In the genomic region with DNA sequence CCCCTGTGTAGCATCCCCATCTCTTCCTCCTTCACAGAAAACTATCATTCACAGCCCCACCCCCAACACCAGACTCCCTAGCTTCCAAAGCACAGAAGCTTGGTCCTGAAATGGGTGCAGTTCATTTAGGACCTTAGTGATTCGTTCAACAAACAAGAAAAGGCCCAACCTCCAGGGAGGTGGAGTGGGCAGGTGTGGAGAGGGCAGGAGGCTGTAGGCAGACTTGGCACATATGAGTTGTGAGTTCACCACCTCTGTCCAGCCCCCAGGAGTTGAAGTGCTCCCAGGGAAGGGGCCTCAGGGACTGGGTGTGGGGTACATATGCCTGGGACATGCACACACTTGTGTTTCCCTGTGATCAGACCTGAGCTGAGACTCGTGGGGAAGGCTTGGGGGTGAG, we compare ENCODE assay signal across 18 mouse cellular contexts. TPM values are rescaled to one million over a fixed set of nuclear protein-coding genes. Genes with fewer than 3 reads are reported as not detected.
DNase-seq lines count a peak whose midpoint lies in the region; ATAC-seq and TF ChIP-seq lines count a peak whose summit lies in the region.
"Had no signal": no experiment of that assay in that cellular context is flagged by ENCODE, and none has a peak within 500 bp of the region (broad histone marks: within the 10 kb centered on the region; RNA-seq: fewer than 3 reads in every experiment).

No protein-coding gene starts in this region.

- no peak overlapping the region for H3K4me3 ChIP-seq in kidney, adult 2 months (ENCODE audit: insufficient read depth, low read depth, low read length)
- H3K4me3 ChIP-seq in embryonic facial prominence, embryonic 10.5 days = no peak overlapping the region
- no peak overlapping the region for H3K4me3 ChIP-seq in lung, embryonic 14.5 days (ENCODE audit: low read depth, low read length)
- H3K4me3 ChIP-seq in myocyte = no peak overlapping the region
- no peak overlapping the region for H3K4me3 ChIP-seq in forebrain, embryonic 10.5 days
- H3K4me3 ChIP-seq: erythroblast, embryonic 14.5 days; heart, embryonic 10.5 days; neural tube, embryonic 12.5 days had no signal

- H3K79me2 ChIP-seq in myocyte (ENCODE audit: control insufficient read depth, insufficient read depth) = no peaks in the 10 kb centered on the region

- no peak overlapping the region for H3K4me2 ChIP-seq in lung, embryonic 14.5 days
- H3K4me2 ChIP-seq in myocyte (ENCODE audit: low read depth) = peak overlapping the region; percentile 52
- H3K4me2 ChIP-seq: hindbrain, embryonic 14.5 days; neural tube, embryonic 12.5 days had no signal

- no peak for TF ChIP-seq POLR2A in kidney, adult 2 months (IDR thresholded peaks at IDR 0.05; ENCODE audit: low read depth, low read length)
- TF ChIP-seq POLR2A in myocyte (IDR thresholded peaks at IDR 0.05; ENCODE audit: insufficient read length, low read depth) = no peak

- H3K9ac ChIP-seq in lung, embryonic 14.5 days = no peak overlapping the region
- H3K9ac ChIP-seq: hindbrain, embryonic 14.5 days; neural tube, embryonic 12.5 days had no signal

- ATAC-seq in lung, embryonic 14.5 days (ENCODE audit: insufficient read depth) = peak; percentile 21; the same call in 1 of the 2 replicates
- no peak for ATAC-seq in CD4-positive, CD25-positive, alpha-beta regulatory T cell, adult 4 months
- ATAC-seq: midbrain, embryonic 16.5 days had no signal

- peaks cover 5% of the 10 kb centered on the region; the same call in 1 of the 2 replicates for H3K4me1 ChIP-seq in kidney, adult 2 months (ENCODE audit: control insufficient read depth, insufficient read depth, low read length)
- H3K4me1 ChIP-seq in embryonic facial prominence, embryonic 10.5 days = peaks cover 21% of the 10 kb centered on the region
- H3K4me1 ChIP-seq in lung, embryonic 14.5 days (ENCODE audit: insufficient read depth) = no peaks in the 10 kb centered on the region
- H3K4me1 ChIP-seq in forebrain, embryonic 10.5 days = no peaks in the 10 kb centered on the region
- H3K4me1 ChIP-seq: neural tube, embryonic 12.5 days had no signal

- H3K27me3 ChIP-seq in kidney, adult 2 months (replicated peaks; ENCODE audit: control insufficient read depth, insufficient read depth, low read length) = no peaks in the 10 kb centered on the region
- H3K27me3 ChIP-seq in embryonic facial prominence, embryonic 10.5 days (replicated peaks; ENCODE audit: low read depth, poor library complexity, severe bottlenecking) = no peaks in the 10 kb centered on the region
- H3K27me3 ChIP-seq in lung, embryonic 14.5 days (ENCODE audit: insufficient read depth, low read length) = no peaks in the 10 kb centered on the region
- H3K27me3 ChIP-seq in myocyte (ENCODE audit: control insufficient read depth, insufficient read depth, insufficient read length) = no peaks in the 10 kb centered on the region
- H3K27me3 ChIP-seq in forebrain, embryonic 10.5 days (ENCODE audit: poor library complexity, severe bottlenecking) = no peaks in the 10 kb centered on the region
- H3K27me3 ChIP-seq: neural tube, embryonic 12.5 days had no signal

- WGBS in kidney, adult 2 months = 51% methylated on average over 2 of the region's 2 CpGs
- 68% methylated on average over 2 of the region's 2 CpGs for WGBS in embryonic facial prominence, embryonic 10.5 days
- 49% methylated on average over 2 of the region's 2 CpGs for WGBS in lung, embryonic 14.5 days
- 75% methylated on average over 2 of the region's 2 CpGs for WGBS in forebrain, embryonic 10.5 days

- H3K27ac ChIP-seq in kidney, adult 2 months (ENCODE audit: insufficient read depth, low read depth, low read length) = peak overlapping the region; percentile 34; the same call in 1 of the 2 replicates
- H3K27ac ChIP-seq in embryonic facial prominence, embryonic 10.5 days (replicated peaks) = 0 out of 2 replicates have a peak overlapping the region, but pooled peaks have one; percentile 36
- H3K27ac ChIP-seq in lung, embryonic 14.5 days (ENCODE audit: low read depth) = peak overlapping the region; percentile 74; the same call in 1 of the 2 replicates
- no peak overlapping the region for H3K27ac ChIP-seq in forebrain, embryonic 10.5 days
- H3K27ac ChIP-seq: heart, embryonic 10.5 days; hindbrain, embryonic 14.5 days; neural tube, embryonic 12.5 days had no signal

- H3K36me3 ChIP-seq in kidney, adult 2 months (ENCODE audit: control insufficient read depth, insufficient read depth, low read length) = no peaks in the 10 kb centered on the region
- H3K36me3 ChIP-seq in embryonic facial prominence, embryonic 10.5 days (replicated peaks) = no peaks in the 10 kb centered on the region
- H3K36me3 ChIP-seq in lung, embryonic 14.5 days (ENCODE audit: insufficient read depth) = no peaks in the 10 kb centered on the region
- no peaks in the 10 kb centered on the region for H3K36me3 ChIP-seq in myocyte (ENCODE audit: control insufficient read depth, insufficient read depth)
- H3K36me3 ChIP-seq in forebrain, embryonic 10.5 days (replicated peaks) = no peaks in the 10 kb centered on the region
- H3K36me3 ChIP-seq: heart, embryonic 10.5 days; neural tube, embryonic 12.5 days had no signal

- no peak for DNase-seq in kidney, adult 2 months
- DNase-seq in kidney, postnatal 4 days = no peak
- DNase-seq in embryonic facial prominence, embryonic 10.5 days (ENCODE audit: low spot score) = no peak
- no peak for DNase-seq in lung, embryonic 14.5 days
- DNase-seq in cerebellum, postnatal 25 days = no peak
- DNase-seq in forebrain, embryonic 10.5 days (ENCODE audit: extremely low spot score, low spot score) = no peak
- DNase-seq: cerebellum, adult 9-11 months; embryo, embryonic 11 days; gastrocnemius, postnatal 10 days; left cerebral cortex, postnatal 4 days; right cerebral cortex, postnatal 25 days had no signal

- no peak for TF ChIP-seq CTCF in kidney, adult 2 months (conservative IDR thresholded peaks at IDR 0.05; ENCODE audit: insufficient read depth, insufficient read length, low read depth, low read length)
- TF ChIP-seq CTCF in lung, embryonic 14.5 days (IDR thresholded peaks at IDR 0.05; ENCODE audit: low read depth) = no peak

- no peak overlapping the region for H3ac ChIP-seq in myocyte (ENCODE audit: control insufficient read depth, insufficient read length)

- no peaks in the 10 kb centered on the region for H3K9me3 ChIP-seq in embryonic facial prominence, embryonic 10.5 days
- no peaks in the 10 kb centered on the region for H3K9me3 ChIP-seq in lung, embryonic 14.5 days (ENCODE audit: low read depth, low read length)
- no peaks in the 10 kb centered on the region for H3K9me3 ChIP-seq in forebrain, embryonic 10.5 days
- H3K9me3 ChIP-seq: heart, embryonic 10.5 days; neural tube, embryonic 12.5 days had no signal

TF ChIP-seq in myocyte, 11 proteins besides CTCF, POLR2A, EP300 and RAD21:
- no peak for TF ChIP-seq TCF3 (IDR thresholded peaks at IDR 0.05; ENCODE audit: insufficient read length, low read depth)
- TF ChIP-seq REST (IDR thresholded peaks at IDR 0.05; ENCODE audit: insufficient read depth, insufficient read length) = no peak
- TF ChIP-seq USF1 (IDR thresholded peaks at IDR 0.05; ENCODE audit: low read depth) = no peak
- no peak for TF ChIP-seq POLR2AphosphoS2 (IDR thresholded peaks at IDR 0.05; ENCODE audit: insufficient read length, low read depth)
- TF ChIP-seq MYOG (IDR thresholded peaks at IDR 0.05; ENCODE audit: control insufficient read depth in 1 of 3, insufficient read depth in 1 of 3, insufficient read length in 2 of 3, low read depth in 2 of 3) = no peak
- TF ChIP-seq SRF (IDR thresholded peaks at IDR 0.05; ENCODE audit: control insufficient read depth, insufficient read length, low read depth) = no peak
- no peak for TF ChIP-seq TCF12 (IDR thresholded peaks at IDR 0.05; ENCODE audit: insufficient read depth, poor library complexity, severe bottlenecking)
- no peak for TF ChIP-seq CEBPB (IDR thresholded peaks at IDR 0.05; ENCODE audit: insufficient read depth, poor library complexity, severe bottlenecking)
- TF ChIP-seq MYOD1 (IDR thresholded peaks at IDR 0.05; ENCODE audit: control insufficient read depth in 1 of 3, insufficient read length in 2 of 3, low read depth in 2 of 3) = no peak
- TF ChIP-seq MAX (IDR thresholded peaks at IDR 0.05; ENCODE audit: low read depth) = no peak
- no peak for TF ChIP-seq E2F4 (IDR thresholded peaks at IDR 0.05; ENCODE audit: insufficient read depth)

RNA-seq across cellular contexts. Expression of gene Sdc1, which starts 39.8 kb away (rescaled TPM):
- polyA plus RNA-seq in kidney, adult 2 months (2012; rRNA removed) = 13.3 and 18.5 TPM in 2 replicates
- polyA plus RNA-seq in embryonic facial prominence, embryonic 10.5 days (2016; fragmentation: Nextera tagmentation; extraction: Ambion mirVana) = 157 and 158 TPM in 2 replicates
- polyA plus RNA-seq in lung, embryonic 14.5 days (2014; fragmentation: Nextera tagmentation; extraction: Ambion mirVana) = 101 TPM in 2 replicates
- 156 TPM for polyA plus RNA-seq in myocyte (2012; fragmentation: generic; extraction: Trizol)
- under 1 TPM; 0.42 to 0.46 TPM for polyA plus RNA-seq in CD4-positive, CD25-positive, alpha-beta regulatory T cell, adult 4 months (2017; shearing (Covaris generic))
- 133 and 140 TPM in 2 replicates for polyA plus RNA-seq in forebrain, embryonic 10.5 days (2016; fragmentation: Nextera tagmentation; extraction: Ambion mirVana)
